Mouse (Mus musculus): ENCODE results near the gene Cit.

- TF ChIP-seq CTCF (IDR thresholded peaks at IDR 0.05) (no peak), EP300 (IDR thresholded peaks at IDR 0.05) (no peak)
Observed at GRCm38 (mm10) chr5:116009884-116010627, 165.0 kb downstream of the Cit start.
